Mouse (Mus musculus) heart, embryonic 14.5 days (tissue): ENCODE measurements at regions not wholly inside any gene's neighbourhood (a gene's known extent, or its start where the extent isn't known, plus 50 kb on each side); places are given as distances from the start of the nearest gene placed in this dataset.

Source experiments
- ATAC-seq: fragments of 200-750 bp; cut with Nextera tagmentation; 2 replicates; pipeline ENCODE4 v1.8.0; 2017; ENCODE audit warnings: low read depth, moderate TSS enrichment; ENCODE audit not compliant: insufficient number of reproducible peaks, insufficient read depth, low FRiP score
- H3K27ac ChIP-seq, 2 experiments: fragments of 200-500 bp in 1 of 2; fragments of 300-500 bp in 1 of 2; sonication (generic) in 1 of 2; replicated peaks in 1 of 2; 2 replicates each; pipeline ENCODE4 v1.5.1; 2012 to 2014; ENCODE audit warnings: low read depth in 2 of 2, low read length in 2 of 2, control low read depth in 1 of 2, mild to moderate bottlenecking in 1 of 2, mixed read lengths in 1 of 2; ENCODE audit not compliant: control insufficient read depth in 1 of 2, insufficient read depth in 1 of 2
- H3K27me3 ChIP-seq: fragments of 300-500 bp; sonication (generic); 2 replicates; pipeline ENCODE4 v1.6.1; 2014; ENCODE audit warnings: mild to moderate bottlenecking, low read length, control low read depth; ENCODE audit not compliant: control insufficient read depth, insufficient read depth
- H3K36me3 ChIP-seq: fragments of 300-500 bp; sonication (generic); 2 replicates; pipeline ENCODE4 v1.6.1; 2014; ENCODE audit warnings: mild to moderate bottlenecking, control low read depth, low read length, mixed read lengths; ENCODE audit not compliant: control insufficient read depth, insufficient read depth
- H3K4me1 ChIP-seq, 2 experiments: fragments of 200-500 bp in 1 of 2; fragments of 300-500 bp in 1 of 2; sonication (generic) in 1 of 2; 2 replicates each; pipeline ENCODE4 v1.6.1; 2012 to 2014; ENCODE audit warnings: low read length in 2 of 2, control low read depth in 1 of 2, mixed read lengths in 1 of 2; ENCODE audit not compliant: control insufficient read depth in 2 of 2, insufficient read depth in 2 of 2
- H3K4me2 ChIP-seq: fragments of 300-500 bp; sonication (generic); 2 replicates; pipeline ENCODE4 v1.6.1; 2014; ENCODE audit warnings: mild to moderate bottlenecking, low read length
- H3K4me3 ChIP-seq, 2 experiments: fragments of 200-500 bp in 1 of 2; fragments of 300-500 bp in 1 of 2; sonication (generic) in 1 of 2; 2 replicates each; pipeline ENCODE4 v1.5.1; 2012 to 2014; ENCODE audit warnings: low read length in 2 of 2, mild to moderate bottlenecking in 2 of 2, control low read depth in 1 of 2, low read depth in 1 of 2, moderate library complexity in 1 of 2; ENCODE audit not compliant: control insufficient read depth in 1 of 2, insufficient read depth in 1 of 2
- H3K9ac ChIP-seq: fragments of 300-500 bp; sonication (generic); 2 replicates; pipeline ENCODE4 v1.6.1; 2014; ENCODE audit warnings: mild to moderate bottlenecking, low read length
- H3K9me3 ChIP-seq: fragments of 300-500 bp; sonication (generic); 2 replicates; pipeline ENCODE4 v1.6.1; 2016; ENCODE audit warnings: low read length, control low read depth; ENCODE audit not compliant: control insufficient read depth
- WGBS: fragments of 180-500 bp; shearing (Covaris S2); extraction: QIAGEN DNeasy Blood & Tissue Kit; methylation state at CpG from one replicate; pipeline ENCODE4 v1.1.7; 2014; 5-methylcytosine and 5-hydroxymethylcytosine counted together

DNA sequence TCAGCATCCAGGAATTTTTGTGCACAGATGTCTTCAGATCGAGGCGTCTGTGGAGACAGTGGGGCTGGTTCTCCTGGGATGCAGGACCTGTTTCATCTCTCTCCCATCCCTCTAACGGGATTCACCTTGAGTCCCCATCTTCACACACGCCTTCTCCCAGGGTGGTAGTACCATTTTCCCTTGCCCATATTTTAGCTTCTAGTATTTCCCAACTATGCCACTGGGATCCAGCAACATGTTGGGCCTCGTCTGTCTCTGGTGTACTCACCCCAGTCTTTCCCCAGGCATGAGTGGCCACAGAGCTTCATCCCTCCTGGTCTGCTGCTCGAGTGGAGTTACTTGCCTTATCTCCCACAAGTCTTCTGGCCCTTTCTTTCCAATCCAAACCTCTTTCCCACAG lies 131.6 kb upstream of the Hdac4 start:
- no peak overlapping the region for H3K4me3 ChIP-seq
- 84% methylated on average over 6 of the region's 6 CpGs for WGBS
- H3K9ac ChIP-seq, result no peak overlapping the region
- no peak overlapping the region for H3K4me2 ChIP-seq
- H3K4me1 ChIP-seq, result peaks cover 2 to 3% of the 10 kb centered on the region in 2 experiments; a peak in 2 of 4 replicates
- H3K9me3 ChIP-seq, result no peaks in the 10 kb centered on the region
- H3K36me3 ChIP-seq, result no peaks in the 10 kb centered on the region
- ATAC-seq, result no peak
- H3K27ac ChIP-seq, result no peak overlapping the region
- H3K27me3 ChIP-seq, result no peaks in the 10 kb centered on the region

DNA sequence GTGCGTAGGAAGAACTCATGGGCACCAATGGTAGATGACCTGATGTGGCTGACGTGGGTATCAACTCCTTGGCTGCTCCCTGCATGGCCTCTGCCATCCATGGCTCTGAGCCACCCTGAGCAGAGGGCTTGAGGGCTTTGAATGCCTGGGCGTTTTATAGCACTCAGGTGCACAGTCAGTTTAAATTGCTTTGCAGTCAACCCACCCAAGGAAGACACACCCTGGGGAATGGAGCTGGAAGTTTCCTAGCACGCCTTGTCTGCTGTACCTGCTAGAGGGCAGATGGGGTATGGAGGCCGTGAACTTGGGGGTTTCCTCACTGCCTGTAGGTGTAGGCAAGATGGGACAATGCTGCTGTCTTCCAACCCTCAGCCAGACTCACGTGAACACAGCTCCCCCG lies 129.8 kb upstream of the Hdac4 start:
- Histone ChIP-seq H3K27ac (no peak overlapping the region), H3K4me1 (no peaks in the 10 kb centered on the region), H3K4me3 (no peak overlapping the region), H3K9ac (no peak overlapping the region), H3K9me3 (no peaks in the 10 kb centered on the region), H3K4me2 (no peak overlapping the region), H3K27me3 (no peaks in the 10 kb centered on the region), H3K36me3 (no peaks in the 10 kb centered on the region)
- 91% methylated on average over 7 of the region's 7 CpGs for WGBS
- ATAC-seq, result no peak

DNA sequence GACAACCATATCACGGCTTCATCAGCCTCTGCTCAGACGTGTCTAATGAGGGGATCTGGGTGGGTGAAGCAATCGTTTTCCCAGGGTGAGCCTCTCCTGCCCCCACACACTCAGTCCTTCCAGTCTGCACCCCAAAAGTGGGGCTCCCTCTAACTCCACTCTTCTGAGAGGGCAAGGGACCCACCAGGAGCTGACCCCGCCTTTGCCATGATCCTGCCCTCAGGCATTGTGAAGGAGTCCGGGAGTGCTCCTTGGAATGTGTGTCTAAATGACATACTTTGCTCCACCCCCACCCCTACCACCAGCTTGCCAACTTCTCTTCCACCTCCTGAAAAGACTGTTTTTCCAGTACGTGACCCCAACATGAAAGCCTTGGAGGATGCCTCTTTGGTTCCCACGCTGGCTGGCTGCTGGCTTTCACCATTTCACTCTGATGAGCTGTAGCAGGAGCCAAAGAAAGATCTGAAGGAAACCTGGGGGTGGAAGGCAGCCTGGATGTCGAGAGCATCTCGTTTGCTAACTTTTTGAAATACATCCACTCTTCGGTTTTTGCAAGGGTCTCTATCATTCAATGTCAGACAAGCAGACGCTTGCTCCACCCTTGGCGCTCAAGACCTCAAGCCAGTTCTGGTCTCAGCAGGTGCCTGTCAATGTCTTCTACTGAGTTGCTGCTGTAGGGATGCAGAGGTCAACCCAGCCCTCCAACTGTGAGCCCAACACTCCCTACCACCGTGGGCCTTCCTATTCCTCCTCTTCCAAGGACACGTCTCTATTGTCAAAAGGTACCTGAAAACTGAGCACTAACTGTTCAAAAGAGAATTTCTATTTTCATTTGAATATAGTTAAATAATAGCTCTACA lies 128.8 kb upstream of the Hdac4 start:
- Histone ChIP-seq H3K4me1 (no peaks in the 10 kb centered on the region), H3K9me3 (no peaks in the 10 kb centered on the region), H3K9ac (no peak overlapping the region), H3K27me3 (no peaks in the 10 kb centered on the region), H3K4me3 (no peak overlapping the region), H3K4me2 (no peak overlapping the region), H3K36me3 (no peaks in the 10 kb centered on the region), H3K27ac (no peak overlapping the region)
- WGBS, result 67% methylated on average over 14 of the region's 14 CpGs
- no peak for ATAC-seq

DNA sequence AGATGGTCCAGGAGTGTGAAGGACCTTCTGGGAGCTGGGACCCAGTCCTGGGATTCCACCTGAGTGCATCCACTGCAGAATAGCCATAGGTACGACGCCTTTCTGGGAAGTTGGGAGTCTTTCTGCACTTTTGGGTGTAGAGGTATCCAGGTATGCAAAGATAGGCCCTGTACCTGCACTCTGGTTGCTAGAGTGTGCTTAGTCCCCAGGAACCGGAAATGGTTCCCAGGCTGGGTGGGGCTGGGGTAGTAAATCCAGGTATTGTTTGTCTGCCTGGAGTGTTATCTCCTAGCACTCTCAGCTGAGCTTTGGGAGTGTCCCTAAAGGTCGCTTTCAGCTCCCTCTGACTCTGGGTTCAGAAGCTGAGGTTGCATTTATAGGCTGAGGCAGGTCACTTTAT lies 121.6 kb upstream of the Hdac4 start:
- Histone ChIP-seq H3K4me1 (peaks cover 9 to 11% of the 10 kb centered on the region in 2 experiments), H3K4me3 (no peak overlapping the region), H3K4me2 (no peak overlapping the region), H3K9ac (no peak overlapping the region), H3K27me3 (no peaks in the 10 kb centered on the region), H3K27ac (no peak overlapping the region), H3K9me3 (no peaks in the 10 kb centered on the region), H3K36me3 (no peaks in the 10 kb centered on the region)
- ATAC-seq, result no peak
- WGBS, result 88% methylated on average over 4 of the region's 4 CpGs

DNA sequence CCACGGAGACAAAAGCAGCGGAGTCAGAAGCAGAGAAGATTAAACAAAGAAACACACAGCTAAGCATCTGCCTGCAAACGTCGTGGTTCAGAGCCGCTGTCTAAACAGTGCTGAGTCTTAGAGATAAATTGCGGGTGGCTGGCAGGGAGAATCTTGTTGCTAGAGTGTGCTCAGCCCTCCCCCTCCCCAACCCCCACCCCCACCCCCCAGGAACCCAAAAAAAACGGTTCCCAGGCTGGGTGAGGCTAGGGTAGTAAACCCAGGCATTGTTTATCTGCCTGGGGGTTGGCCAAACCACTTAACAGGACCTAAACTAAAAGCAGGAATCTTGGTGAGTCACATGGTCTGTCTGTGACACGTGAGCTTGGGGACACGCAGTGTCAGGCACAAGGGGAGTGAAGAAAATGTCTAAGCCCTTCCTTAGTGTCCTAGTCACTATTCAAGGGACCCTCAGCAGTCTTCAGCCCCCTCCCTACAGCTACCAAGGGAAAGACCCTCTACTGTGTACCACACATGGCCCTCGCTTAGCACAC lies 120.8 kb upstream of the Hdac4 start:
- peak; percentile 26; the same call in 1 of the 2 replicates for ATAC-seq
- peak overlapping the region; percentile 20 for H3K4me2 ChIP-seq
- WGBS, result 15% methylated on average over 10 of the region's 10 CpGs
- no peaks in the 10 kb centered on the region for H3K27me3 ChIP-seq
- H3K36me3 ChIP-seq, result no peaks in the 10 kb centered on the region
- H3K4me3 ChIP-seq, result no peak overlapping the region
- peaks cover 9 to 11% of the 10 kb centered on the region in 2 experiments for H3K4me1 ChIP-seq
- no peaks in the 10 kb centered on the region for H3K9me3 ChIP-seq
- no peak overlapping the region; the same call in 1 of the 2 replicates for H3K9ac ChIP-seq
- H3K27ac ChIP-seq, result no peak overlapping the region

DNA sequence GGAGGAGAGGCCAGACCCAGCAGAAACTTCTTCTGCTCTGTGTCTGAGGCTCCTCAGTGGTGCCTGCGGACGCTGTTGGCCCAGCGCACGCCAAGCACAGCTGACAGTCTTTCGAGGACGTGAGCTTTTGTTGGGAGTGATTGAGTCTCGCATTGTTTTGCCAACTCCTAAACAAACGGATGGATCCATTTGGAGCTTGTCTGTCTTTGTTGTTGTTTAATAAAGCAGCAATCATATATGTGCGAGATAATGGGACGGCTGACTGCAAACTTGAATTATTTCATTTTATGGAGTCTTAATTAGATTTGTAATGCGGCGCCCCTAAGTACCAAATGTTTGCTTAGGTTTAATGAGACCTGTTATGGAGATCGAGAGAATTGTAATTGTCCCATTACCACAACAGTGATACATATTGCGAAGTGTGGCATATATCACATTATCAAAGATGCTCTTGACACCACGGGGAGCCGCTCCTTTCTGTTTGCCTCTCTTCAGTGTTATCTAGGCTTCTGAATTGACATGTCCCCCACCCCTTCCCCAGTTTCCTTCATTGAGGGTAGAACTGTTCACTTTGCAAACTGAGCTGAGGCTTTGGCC lies 117.6 kb upstream of the Hdac4 start:
- H3K27ac ChIP-seq, result no peak overlapping the region
- no peak overlapping the region for H3K4me3 ChIP-seq
- ATAC-seq, result no peak
- H3K36me3 ChIP-seq, result no peaks in the 10 kb centered on the region
- H3K4me2 ChIP-seq, result no peak overlapping the region
- H3K9me3 ChIP-seq, result peaks cover 4% of the 10 kb centered on the region
- peaks cover 9 to 11% of the 10 kb centered on the region in 2 experiments for H3K4me1 ChIP-seq
- H3K9ac ChIP-seq, result no peak overlapping the region
- no peaks in the 10 kb centered on the region for H3K27me3 ChIP-seq
- 89% methylated on average over 16 of the region's 16 CpGs for WGBS

DNA sequence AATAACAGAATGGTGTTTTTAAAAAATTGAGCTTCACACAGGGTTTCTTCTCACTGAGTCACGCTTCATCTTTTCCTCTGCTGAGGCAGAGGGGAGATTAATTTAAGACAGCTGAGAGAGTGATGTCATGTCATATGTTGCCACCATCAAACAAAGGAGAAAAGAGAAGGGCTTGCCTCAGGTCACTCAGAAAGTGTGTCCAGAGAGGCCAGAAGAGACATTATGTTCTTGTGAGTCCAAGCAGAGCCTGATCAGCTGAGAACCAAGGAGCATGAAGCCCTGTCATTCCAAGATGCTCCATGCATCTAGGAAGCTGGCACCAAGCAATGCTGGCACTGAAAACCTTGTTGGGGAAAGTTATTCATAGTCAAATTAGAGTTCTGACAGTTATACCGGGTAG lies 114.4 kb upstream of the Hdac4 start:
- peaks cover 10% of the 10 kb centered on the region for H3K9me3 ChIP-seq
- no peaks in the 10 kb centered on the region for H3K27me3 ChIP-seq
- no peaks in the 10 kb centered on the region for H3K4me1 ChIP-seq
- H3K9ac ChIP-seq, result no peak overlapping the region
- no peaks in the 10 kb centered on the region for H3K36me3 ChIP-seq
- H3K27ac ChIP-seq, result no peak overlapping the region
- ATAC-seq, result no peak
- no peak overlapping the region for H3K4me2 ChIP-seq
- WGBS, result 79% methylated on average over 2 of the region's 2 CpGs
- no peak overlapping the region for H3K4me3 ChIP-seq
